Mouse (Mus musculus) cerebellum, postnatal 14 days (tissue): ENCODE measurements around the gene Hist1h2ah.
"Not testable (repeated sequence)": the region's sequence is repeated elsewhere in the genome, so short reads cannot be mapped to it uniquely, and the experiment has no call there.

Experiments used
- DNase-seq, 2 experiments: peaks; one replicate each; pipeline ENCODE4 v3.0.0; 2021; ENCODE audit warnings: mixed read lengths in 2 of 2

The Hist1h2ah gene

GRCm38 (mm10) chr13:22035267-22036148 is at the start of gene Hist1h2ah, which contains the start of gene Hist1h2bk:
Hist1h2ah (minus strand) TSS chr13:22035568.
Hist1h2bk (plus strand) TSS chr13:22035870.
- peak; percentile 81 to 84 for DNase-seq

- not testable (repeated sequence) for DNase-seq
Measured at GRCm38 (mm10) chr13:22084140-22084539, 48.8 kb upstream of the Hist1h2ah start, which contains the start of gene Vmn1r188. Vmn1r188 (plus strand) TSS chr13:22084440.

GRCm38 (mm10) chr13:22063468-22063867 is 28.1 kb upstream of the Hist1h2ah start:
- no peak for DNase-seq

GRCm38 (mm10) chr13:22061422-22061821 is 26.1 kb upstream of the Hist1h2ah start:
- no peak for DNase-seq

- DNase-seq: no peak
Measured at GRCm38 (mm10) chr13:22053754-22054153, 18.4 kb upstream of the Hist1h2ah start.

GRCm38 (mm10) chr13:22051523-22051859 is 16.1 kb upstream of the Hist1h2ah start:
- no peak for DNase-seq

GRCm38 (mm10) chr13:22050591-22051522 is 15.5 kb upstream of the Hist1h2ah start:
- peak; percentile 86 to 89 for DNase-seq

- peak; percentile 28 to 46 for DNase-seq
Measured at GRCm38 (mm10) chr13:22049737-22050440, 14.5 kb upstream of the Hist1h2ah start.

GRCm38 (mm10) chr13:22049041-22049440 is 13.7 kb upstream of the Hist1h2ah start:
- DNase-seq: no peak

- no peak for DNase-seq
Measured at GRCm38 (mm10) chr13:22045311-22045710, 9.9 kb upstream of the Hist1h2ah start.

- DNase-seq: no peak
Measured at GRCm38 (mm10) chr13:22044432-22045155, 9.2 kb upstream of the Hist1h2ah start.

GRCm38 (mm10) chr13:22043503-22044431 is 8.4 kb upstream of the Hist1h2ah start:
- peak in 1 of 2 experiments; percentile 48 for DNase-seq

- DNase-seq: peak; percentile 84 to 94
Measured at GRCm38 (mm10) chr13:22042568-22043502, 7.5 kb upstream of the Hist1h2ah start, which contains the start of the genes Hist1h2ag and Hist1h2bj. Hist1h2ag (minus strand) TSS chr13:22042944. Hist1h2bj (plus strand) TSS chr13:22043214.

- peak in 1 of 2 experiments; percentile 16 for DNase-seq
Measured at GRCm38 (mm10) chr13:22041651-22042567, 6.5 kb upstream of the Hist1h2ah start.

- peak; percentile 98 to 99 for DNase-seq
Measured at GRCm38 (mm10) chr13:22041142-22041536, 5.8 kb upstream of the Hist1h2ah start, which contains the start of gene Hist1h4i. Hist1h4i (minus strand) TSS chr13:22041362.

GRCm38 (mm10) chr13:22040464-22041141 is 5.2 kb upstream of the Hist1h2ah start:
- DNase-seq: peak in 1 of 2 experiments; percentile 38

GRCm38 (mm10) chr13:22039951-22040463 is 4.6 kb upstream of the Hist1h2ah start:
- DNase-seq: no peak
